Mouse (Mus musculus) intestine, embryonic 15.5 days (tissue): Measurements from ENCODE around the gene Gm9936. TPM values are rescaled to one million over a fixed set of nuclear protein-coding genes. Genes with fewer than 3 reads are reported as not detected.
A peak's percentile ranks its signal among the peaks of the same experiment; 100 is the strongest.
"Not testable (repeated sequence)": the region's sequence is repeated elsewhere in the genome, so short reads cannot be mapped to it uniquely, and the experiment has no call there.

Experiments used
- ATAC-seq: fragments of 200-750 bp; cut with Nextera tagmentation; 2 replicates; pipeline ENCODE4 v1.8.0; 2017; ENCODE audit warnings: moderate TSS enrichment, moderate library complexity
- H3K27ac ChIP-seq: fragments of 300-500 bp; sonication (generic); 2 replicates; pipeline ENCODE4 v1.5.1; 2015; ENCODE audit warnings: mild to moderate bottlenecking, inconsistent platforms
- H3K27me3 ChIP-seq: fragments of 300-500 bp; sonication (generic); replicated peaks from 2 replicates; pipeline ENCODE4 v1.6.1; 2015; ENCODE audit warnings: inconsistent platforms
- H3K36me3 ChIP-seq: fragments of 300-500 bp; sonication (generic); 2 replicates; pipeline ENCODE4 v1.6.1; 2015; ENCODE audit warnings: inconsistent platforms
- H3K4me1 ChIP-seq: fragments of 300-500 bp; sonication (generic); replicated peaks from 2 replicates; pipeline ENCODE4 v1.6.1; 2015; ENCODE audit warnings: inconsistent platforms
- H3K4me2 ChIP-seq: fragments of 300-500 bp; sonication (generic); replicated peaks from 2 replicates; pipeline ENCODE4 v1.6.1; 2015; ENCODE audit warnings: mild to moderate bottlenecking, inconsistent platforms
- H3K4me3 ChIP-seq: fragments of 300-500 bp; sonication (generic); replicated peaks from 2 replicates; pipeline ENCODE4 v1.5.1; 2015; ENCODE audit warnings: inconsistent platforms
- H3K9ac ChIP-seq: fragments of 300-500 bp; sonication (generic); 2 replicates; pipeline ENCODE4 v1.6.1; 2015; ENCODE audit warnings: inconsistent platforms
- H3K9me3 ChIP-seq: fragments of 300-500 bp; sonication (generic); 2 replicates; pipeline ENCODE4 v1.6.1; 2016; ENCODE audit warnings: inconsistent platforms
- WGBS: fragments of 180-500 bp; shearing (Covaris S2); methylation state at CpG from one replicate; pipeline ENCODE4 v1.1.7; 2015; 5-methylcytosine and 5-hydroxymethylcytosine counted together
- polyA plus RNA-seq: library from polyadenylated mRNA; unstranded; fragments of >200 nt; fragmentation: Nextera tagmentation; extraction: Ambion mirVana; gene quantifications from 2 replicates; pipeline ENCODE4 v1.2.1, GENCODE M21; 2015

Gm9936 gene
- 0.09 and 0.14 TPM in 2 replicates for polyA plus RNA-seq

DNA sequence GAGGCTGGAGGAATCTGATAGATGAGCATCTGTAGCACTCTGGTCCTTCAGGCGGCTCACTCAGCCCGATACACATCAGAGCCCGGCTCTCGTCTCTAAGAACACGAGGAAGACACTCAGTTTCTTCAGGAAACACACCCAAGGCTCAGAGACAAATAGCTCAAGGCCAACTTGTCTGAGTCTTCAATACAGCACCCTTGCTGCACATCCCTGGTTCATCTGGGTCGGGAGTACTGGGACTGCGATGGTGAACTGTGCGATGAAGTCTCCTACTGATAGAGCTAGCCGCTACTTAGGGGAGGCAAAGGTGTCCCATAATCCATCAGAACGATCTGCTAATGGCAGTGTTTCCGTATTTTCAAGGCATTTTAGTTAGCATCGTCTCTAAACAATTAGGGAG lies at the start of gene Gm9936:
Gene Gm9936 (minus strand): TSS at position 101 of the 400 bp plus-strand sequence.
- H3K27me3 ChIP-seq: peaks cover 7% of the 10 kb centered on the region; the same call in 1 of the 2 replicates
- H3K4me1 ChIP-seq: no peaks in the 10 kb centered on the region; the same call in 1 of the 2 replicates
- ATAC-seq: no peak
- no peak within 1 kb of the TSS for H3K9ac ChIP-seq
- no peak within 1 kb of the TSS for H3K27ac ChIP-seq
- peak within 1 kb of the TSS; percentile 18; the same call in 1 of the 2 replicates for H3K4me3 ChIP-seq
- no peaks in the 10 kb centered on the region for H3K9me3 ChIP-seq
- WGBS: 79% methylated on average over 12 of the region's 12 CpGs
- no peaks in the 10 kb centered on the region for H3K36me3 ChIP-seq
- H3K4me2 ChIP-seq: peak within 1 kb of the TSS; percentile 59

GRCm38 (mm10) chr5:114902413-114902812 lies 43.9 kb upstream of the Gm9936 start:
- Histone ChIP-seq H3K4me3 (no peak overlapping the region), H3K9ac (no peak overlapping the region), H3K4me2 (no peak overlapping the region), H3K27me3 (no peaks in the 10 kb centered on the region), H3K4me1 (peaks cover 9% of the 10 kb centered on the region; the same call in 1 of the 2 replicates), H3K36me3 (0 out of 2 replicates have a peak, but pooled peaks cover 3% of the 10 kb centered on the region), H3K9me3 (no peaks in the 10 kb centered on the region), H3K27ac (no peak overlapping the region)
- ATAC-seq: no peak
- WGBS: 38% methylated on average over 1 of the region's 1 CpGs

- H3K4me2 ChIP-seq: no peak overlapping the region
- no peak for ATAC-seq
- no peaks in the 10 kb centered on the region for H3K27me3 ChIP-seq
- no peak overlapping the region for H3K9ac ChIP-seq
- peaks cover 9% of the 10 kb centered on the region; the same call in 1 of the 2 replicates for H3K4me1 ChIP-seq
- H3K27ac ChIP-seq: no peak overlapping the region
- WGBS: 71% methylated on average over 7 of the region's 7 CpGs
- no peaks in the 10 kb centered on the region for H3K36me3 ChIP-seq
- no peak overlapping the region for H3K4me3 ChIP-seq
- no peaks in the 10 kb centered on the region for H3K9me3 ChIP-seq
Observed at GRCm38 (mm10) chr5:114898857-114899256, 40.4 kb upstream of the Gm9936 start.

DNA sequence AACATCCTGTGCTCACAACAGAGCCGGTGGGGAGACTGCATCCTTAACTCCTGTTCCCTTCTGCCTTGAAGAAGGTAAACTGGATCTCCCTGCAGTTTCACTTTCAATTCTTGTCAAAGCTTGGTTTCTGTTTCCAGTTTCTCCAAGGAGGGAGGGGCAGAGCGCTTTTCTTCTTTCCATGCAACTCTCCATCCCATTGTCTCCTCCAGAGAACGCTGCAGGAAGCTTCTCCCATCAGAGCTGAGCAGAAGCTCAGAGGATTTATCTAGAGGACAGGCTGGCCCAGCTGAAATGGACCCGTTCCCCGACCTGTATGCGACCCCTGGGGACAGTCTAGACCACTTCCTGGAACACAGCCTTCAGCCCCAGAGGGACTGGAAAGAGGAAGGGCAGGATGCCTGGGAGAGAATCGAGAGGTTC lies 38.9 kb upstream of the Gm9936 start:
- peak overlapping the region; percentile 20 for H3K27ac ChIP-seq
- 9% methylated on average over 7 of the region's 7 CpGs for WGBS
- H3K9ac ChIP-seq: peak overlapping the region; percentile 26
- peaks cover 9% of the 10 kb centered on the region; the same call in 1 of the 2 replicates for H3K4me1 ChIP-seq
- no peaks in the 10 kb centered on the region for H3K9me3 ChIP-seq
- H3K4me3 ChIP-seq: peak overlapping the region; percentile 25
- no peaks in the 10 kb centered on the region for H3K27me3 ChIP-seq
- no peaks in the 10 kb centered on the region for H3K36me3 ChIP-seq
- peak overlapping the region; percentile 56 for H3K4me2 ChIP-seq
- ATAC-seq: peak; percentile 63

GRCm38 (mm10) chr5:114896688-114897373 lies 38.3 kb upstream of the Gm9936 start, which contains the start of gene Oasl2:
Gene Oasl2 (plus strand): TSS chr5:114896936.
- peak within 1 kb of the TSS; percentile 56 for H3K4me2 ChIP-seq
- H3K36me3 ChIP-seq: no peaks in the 10 kb centered on the region
- H3K9me3 ChIP-seq: no peaks in the 10 kb centered on the region
- H3K4me1 ChIP-seq: peaks cover 9% of the 10 kb centered on the region; the same call in 1 of the 2 replicates
- H3K27me3 ChIP-seq: no peaks in the 10 kb centered on the region
- whole genome bisulfite sequencing: 54% methylated on average over 13 of the region's 13 CpGs
- ATAC-seq: no peak; the same call in 1 of the 2 replicates
- peak within 1 kb of the TSS; percentile 25 for H3K4me3 ChIP-seq
- H3K9ac ChIP-seq: peak within 1 kb of the TSS; percentile 26
- H3K27ac ChIP-seq: peak within 1 kb of the TSS; percentile 20

DNA sequence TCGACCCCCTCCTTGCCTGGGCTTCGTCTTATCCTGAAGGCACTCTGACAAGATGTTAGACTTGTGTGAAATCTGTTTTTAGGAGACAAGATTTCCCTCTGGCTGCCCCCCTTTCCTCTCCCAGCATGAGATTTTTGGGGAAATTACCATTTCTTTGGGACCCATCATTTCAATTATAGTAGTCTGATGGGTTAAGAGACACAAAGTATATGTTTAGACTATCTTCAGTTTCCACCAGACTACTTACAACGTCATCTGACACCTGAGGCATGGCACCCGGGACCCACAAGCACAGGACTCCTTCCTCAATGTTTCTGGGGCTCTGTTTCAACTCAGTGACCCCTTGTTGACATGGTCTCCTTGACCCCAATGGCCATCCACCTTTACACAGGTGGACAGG lies 37.1 kb upstream of the Gm9936 start:
- Histone ChIP-seq H3K4me2 (no peak overlapping the region), H3K27ac (no peak overlapping the region), H3K9me3 (no peaks in the 10 kb centered on the region), H3K4me3 (no peak overlapping the region), H3K36me3 (no peaks in the 10 kb centered on the region), H3K9ac (no peak overlapping the region), H3K4me1 (peaks cover 9% of the 10 kb centered on the region; the same call in 1 of the 2 replicates), H3K27me3 (no peaks in the 10 kb centered on the region)
- no peak for ATAC-seq
- 69% methylated on average over 4 of the region's 4 CpGs for WGBS

DNA sequence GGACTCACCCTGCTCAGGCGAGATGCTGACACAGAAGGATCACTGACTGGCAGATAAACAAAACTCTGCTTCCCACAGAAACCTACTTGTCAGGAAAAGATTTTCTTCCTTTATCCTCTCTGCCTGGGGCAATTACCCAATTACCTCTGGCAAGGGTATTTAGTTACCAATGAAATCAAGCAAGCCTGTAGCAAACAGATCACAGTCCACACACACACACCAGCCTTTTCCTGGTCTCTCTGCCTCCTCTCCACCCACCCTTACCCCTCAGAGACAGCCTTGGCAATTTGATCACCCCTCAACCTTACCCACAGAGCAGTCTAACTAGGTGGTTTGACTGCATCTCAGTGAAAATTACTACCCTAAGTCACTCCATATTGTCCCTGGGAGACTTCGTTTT lies 30.5 kb upstream of the Gm9936 start:
- Histone ChIP-seq H3K9me3 (no peaks in the 10 kb centered on the region), H3K4me2 (no peak overlapping the region), H3K27me3 (no peaks in the 10 kb centered on the region), H3K4me1 (no peaks in the 10 kb centered on the region), H3K36me3 (no peaks in the 10 kb centered on the region), H3K9ac (no peak overlapping the region), H3K4me3 (no peak overlapping the region), H3K27ac (no peak overlapping the region)
- 88% methylated on average over 2 of the region's 2 CpGs for WGBS
- ATAC-seq: no peak

- Histone ChIP-seq H3K4me1 (no peaks in the 10 kb centered on the region), H3K9me3 (no peaks in the 10 kb centered on the region), H3K9ac (no peak overlapping the region), H3K4me2 (no peak overlapping the region), H3K27me3 (no peaks in the 10 kb centered on the region), H3K36me3 (no peaks in the 10 kb centered on the region), H3K4me3 (no peak overlapping the region), H3K27ac (no peak overlapping the region)
- 83% methylated on average over 6 of the region's 6 CpGs for WGBS
- ATAC-seq: no peak
Observed at GRCm38 (mm10) chr5:114886801-114887200, 28.3 kb upstream of the Gm9936 start.

- ATAC-seq: no peak
- H3K9me3 ChIP-seq: no peaks in the 10 kb centered on the region
- no peaks in the 10 kb centered on the region for H3K4me1 ChIP-seq
- no peak overlapping the region for H3K4me3 ChIP-seq
- H3K4me2 ChIP-seq: no peak overlapping the region
- H3K36me3 ChIP-seq: no peaks in the 10 kb centered on the region
- no peak overlapping the region for H3K9ac ChIP-seq
- H3K27me3 ChIP-seq: no peaks in the 10 kb centered on the region
- no peak overlapping the region for H3K27ac ChIP-seq
- WGBS: 86% methylated on average over 11 of the region's 11 CpGs
Observed at GRCm38 (mm10) chr5:114883022-114883421, 24.5 kb upstream of the Gm9936 start.

- H3K4me2 ChIP-seq, H3K36me3 ChIP-seq, H3K27me3 ChIP-seq, H3K9me3 ChIP-seq, ATAC-seq, H3K9ac ChIP-seq, H3K4me3 ChIP-seq, H3K4me1 ChIP-seq, H3K27ac ChIP-seq: not testable (repeated sequence)
- WGBS: 79% methylated on average over 7 of the region's 7 CpGs
Observed at GRCm38 (mm10) chr5:114882319-114882718, 23.8 kb upstream of the Gm9936 start.

DNA sequence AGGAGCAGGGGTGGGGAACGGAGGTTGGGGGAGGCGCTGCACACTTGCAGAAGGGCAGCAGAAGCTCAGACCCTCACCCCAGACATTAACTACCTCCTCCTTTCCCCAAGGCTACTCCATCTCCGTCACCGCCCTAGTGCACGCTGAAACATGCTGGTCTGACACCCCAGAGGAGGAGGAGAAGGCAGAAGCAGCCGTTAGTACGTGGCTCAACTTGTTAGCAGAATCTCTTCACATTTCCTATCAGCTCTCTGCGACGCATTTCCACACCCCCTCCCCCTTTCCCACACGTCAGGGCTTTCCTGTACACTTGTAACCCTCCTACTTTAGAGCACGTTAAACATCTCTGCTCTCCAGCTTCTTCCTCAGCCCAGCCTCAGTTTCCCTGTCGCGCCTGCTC lies 20.9 kb upstream of the Gm9936 start:
- 51% methylated on average over 13 of the region's 13 CpGs for WGBS
- Histone ChIP-seq H3K9ac (no peak overlapping the region), H3K27me3 (no peaks in the 10 kb centered on the region; the same call in 1 of the 2 replicates), H3K4me1 (0 out of 2 replicates have a peak, but pooled peaks cover 2% of the 10 kb centered on the region), H3K4me2 (no peak overlapping the region), H3K27ac (no peak overlapping the region), H3K36me3 (no peaks in the 10 kb centered on the region), H3K4me3 (no peak overlapping the region), H3K9me3 (no peaks in the 10 kb centered on the region)
- ATAC-seq: no peak

GRCm38 (mm10) chr5:114877487-114877886 lies 19.0 kb upstream of the Gm9936 start:
- Histone ChIP-seq H3K4me3 (no peak overlapping the region), H3K9me3 (no peaks in the 10 kb centered on the region), H3K4me1 (0 out of 2 replicates have a peak, but pooled peaks cover 2% of the 10 kb centered on the region), H3K36me3 (no peaks in the 10 kb centered on the region), H3K4me2 (no peak overlapping the region), H3K9ac (no peak overlapping the region), H3K27ac (no peak overlapping the region), H3K27me3 (no peaks in the 10 kb centered on the region; the same call in 1 of the 2 replicates)
- 59% methylated on average over 7 of the region's 7 CpGs for WGBS
- ATAC-seq: no peak

DNA sequence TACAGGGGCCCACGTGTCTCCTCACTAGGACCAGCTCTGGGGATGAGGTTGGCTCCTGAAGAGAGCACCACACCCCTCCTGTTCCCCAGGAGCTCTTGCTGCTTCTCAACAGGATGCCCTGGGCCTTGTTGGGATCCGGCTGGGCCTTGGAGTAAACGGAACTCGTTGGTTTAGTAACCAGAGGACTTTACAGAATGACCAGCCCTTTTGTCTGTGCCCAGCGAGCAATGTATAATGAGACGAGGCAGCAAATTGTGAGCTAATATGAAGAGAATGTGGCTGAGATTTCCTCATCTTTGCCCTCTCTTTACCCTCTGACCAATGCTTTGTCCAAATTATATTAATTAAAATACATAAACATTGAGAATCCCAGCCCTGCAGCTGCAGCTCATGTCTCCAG lies 17.8 kb upstream of the Gm9936 start:
- Histone ChIP-seq H3K36me3 (no peaks in the 10 kb centered on the region), H3K9ac (no peak overlapping the region), H3K27me3 (no peaks in the 10 kb centered on the region; the same call in 1 of the 2 replicates), H3K4me3 (no peak overlapping the region), H3K27ac (no peak overlapping the region), H3K4me1 (0 out of 2 replicates have a peak, but pooled peaks cover 2% of the 10 kb centered on the region), H3K4me2 (no peak overlapping the region), H3K9me3 (no peaks in the 10 kb centered on the region)
- 59% methylated on average over 6 of the region's 6 CpGs for WGBS
- no peak for ATAC-seq
